Mouse (Mus musculus): ENCODE measurements at regions not wholly inside any gene's neighbourhood (a gene's known extent, or its start where the extent isn't known, plus 50 kb on each side); places are given as distances from the start of the nearest gene placed in this dataset.

GRCm38 (mm10) chr3:147967261-147967660 lies 1023.1 kb downstream of the Adgrl2 start:
- ATAC-seq: no peak

GRCm38 (mm10) chr3:147966827-147967226 lies 1023.5 kb downstream of the Adgrl2 start:
- ATAC-seq: no peak

GRCm38 (mm10) chr3:147966379-147966778 lies 1024.0 kb downstream of the Adgrl2 start:
- no peak for ATAC-seq

- no peak for ATAC-seq
Observed at GRCm38 (mm10) chr3:147963698-147964476, 1026.5 kb downstream of the Adgrl2 start.

GRCm38 (mm10) chr3:147948041-147948592 lies 1042.2 kb downstream of the Adgrl2 start:
- no peak for ATAC-seq

GRCm38 (mm10) chr3:147943314-147943713 lies 1047.0 kb downstream of the Adgrl2 start:
- no peak for ATAC-seq

GRCm38 (mm10) chr3:147930811-147931251 lies 1059.5 kb downstream of the Adgrl2 start:
- no peak for ATAC-seq

GRCm38 (mm10) chr3:147920181-147920580 lies 1068.0 kb downstream of the Ttll7 start:
- ATAC-seq: no peak

GRCm38 (mm10) chr3:147919701-147920100 lies 1067.5 kb downstream of the Ttll7 start:
- ATAC-seq: no peak

- no peak for ATAC-seq
Observed at GRCm38 (mm10) chr3:147919146-147919545, 1067.0 kb downstream of the Ttll7 start.

- ATAC-seq: no peak
Observed at GRCm38 (mm10) chr3:147896751-147897150, 1044.6 kb downstream of the Ttll7 start.

- ATAC-seq: no peak
Observed at GRCm38 (mm10) chr3:147891682-147892081, 1039.5 kb downstream of the Ttll7 start.

GRCm38 (mm10) chr3:147886261-147886893 lies 1034.2 kb downstream of the Ttll7 start:
- no peak for ATAC-seq

- ATAC-seq: no peak
Observed at GRCm38 (mm10) chr3:147882936-147883645, 1030.9 kb downstream of the Ttll7 start.

- ATAC-seq: no peak
Observed at GRCm38 (mm10) chr3:147878690-147879089, 1026.5 kb downstream of the Ttll7 start.

GRCm38 (mm10) chr3:147868281-147868680 lies 1016.1 kb downstream of the Ttll7 start:
- no peak for ATAC-seq

- ATAC-seq: no peak
Observed at GRCm38 (mm10) chr3:147853346-147853745, 1001.2 kb downstream of the Ttll7 start.

- no peak for ATAC-seq
Observed at GRCm38 (mm10) chr3:147852830-147853229, 1000.7 kb downstream of the Ttll7 start.

GRCm38 (mm10) chr3:147841357-147841756 lies 989.2 kb downstream of the Ttll7 start:
- no peak for ATAC-seq

- ATAC-seq: no peak
Observed at GRCm38 (mm10) chr3:147838816-147839215, 986.6 kb downstream of the Ttll7 start.

- no peak for ATAC-seq
Observed at GRCm38 (mm10) chr3:147835716-147836115, 983.5 kb downstream of the Ttll7 start.

- no peak for ATAC-seq
Observed at GRCm38 (mm10) chr3:147825337-147825736, 973.2 kb downstream of the Ttll7 start.

- no peak for ATAC-seq
Observed at GRCm38 (mm10) chr3:147824451-147824850, 972.3 kb downstream of the Ttll7 start.
